Mouse (Mus musculus) liver, embryonic 12.5 days (tissue): Measurements from ENCODE around the gene Zfp874b. TPM values are rescaled to one million over a fixed set of nuclear protein-coding genes. Genes with fewer than 3 reads are reported as not detected.
"Not testable (repeated sequence)": the region's sequence is repeated elsewhere in the genome, so short reads cannot be mapped to it uniquely, and the experiment has no call there.

Experiments used
- ATAC-seq: fragments of 200-750 bp; cut with Nextera tagmentation; 2 replicates; pipeline ENCODE4 v1.8.0; 2017; ENCODE audit warnings: moderate number of reproducible peaks, mild to moderate bottlenecking, moderate library complexity
- H3K27ac ChIP-seq: fragments of 300-500 bp; sonication (generic); 2 replicates; pipeline ENCODE4 v1.5.1; 2016; ENCODE audit warnings: mild to moderate bottlenecking
- H3K27me3 ChIP-seq: fragments of 300-500 bp; sonication (generic); replicated peaks from 2 replicates; pipeline ENCODE4 v1.6.1; 2016; ENCODE audit warnings: mild to moderate bottlenecking, moderate library complexity
- H3K36me3 ChIP-seq: fragments of 300-500 bp; sonication (generic); 2 replicates; pipeline ENCODE4 v1.6.1; 2016; ENCODE audit warnings: mild to moderate bottlenecking, moderate library complexity
- H3K4me1 ChIP-seq: fragments of 300-500 bp; sonication (generic); 2 replicates; pipeline ENCODE4 v1.6.1; 2016
- H3K4me2 ChIP-seq: fragments of 300-500 bp; sonication (generic); 2 replicates; pipeline ENCODE4 v1.6.1; 2016; ENCODE audit warnings: mild to moderate bottlenecking, moderate library complexity
- H3K4me3 ChIP-seq: fragments of 300-500 bp; sonication (generic); 2 replicates; pipeline ENCODE4 v1.5.1; 2016; ENCODE audit warnings: mild to moderate bottlenecking, moderate library complexity
- H3K9ac ChIP-seq: fragments of 300-500 bp; sonication (generic); 2 replicates; pipeline ENCODE4 v1.6.1; 2016; ENCODE audit warnings: mild to moderate bottlenecking, moderate library complexity
- H3K9me3 ChIP-seq: fragments of 300-500 bp; sonication (generic); replicated peaks from 2 replicates; pipeline ENCODE4 v1.6.1; 2016; ENCODE audit warnings: mild to moderate bottlenecking, moderate library complexity
- WGBS: fragments of 180-500 bp; shearing (Covaris S2); methylation state at CpG from one replicate; pipeline ENCODE4 v1.1.7; 2016; ENCODE audit not compliant: insufficient replicate concordance; 5-methylcytosine and 5-hydroxymethylcytosine counted together
- polyA plus RNA-seq: library from polyadenylated mRNA; unstranded; fragments of >200 nt; fragmentation: Nextera tagmentation; extraction: Ambion mirVana; gene quantifications from 2 replicates; pipeline ENCODE4 v1.2.1, GENCODE M21; 2016

Gene Zfp874b
- polyA plus RNA-seq, 1 experiment from 2014 or later, result 1.9 TPM

DNA sequence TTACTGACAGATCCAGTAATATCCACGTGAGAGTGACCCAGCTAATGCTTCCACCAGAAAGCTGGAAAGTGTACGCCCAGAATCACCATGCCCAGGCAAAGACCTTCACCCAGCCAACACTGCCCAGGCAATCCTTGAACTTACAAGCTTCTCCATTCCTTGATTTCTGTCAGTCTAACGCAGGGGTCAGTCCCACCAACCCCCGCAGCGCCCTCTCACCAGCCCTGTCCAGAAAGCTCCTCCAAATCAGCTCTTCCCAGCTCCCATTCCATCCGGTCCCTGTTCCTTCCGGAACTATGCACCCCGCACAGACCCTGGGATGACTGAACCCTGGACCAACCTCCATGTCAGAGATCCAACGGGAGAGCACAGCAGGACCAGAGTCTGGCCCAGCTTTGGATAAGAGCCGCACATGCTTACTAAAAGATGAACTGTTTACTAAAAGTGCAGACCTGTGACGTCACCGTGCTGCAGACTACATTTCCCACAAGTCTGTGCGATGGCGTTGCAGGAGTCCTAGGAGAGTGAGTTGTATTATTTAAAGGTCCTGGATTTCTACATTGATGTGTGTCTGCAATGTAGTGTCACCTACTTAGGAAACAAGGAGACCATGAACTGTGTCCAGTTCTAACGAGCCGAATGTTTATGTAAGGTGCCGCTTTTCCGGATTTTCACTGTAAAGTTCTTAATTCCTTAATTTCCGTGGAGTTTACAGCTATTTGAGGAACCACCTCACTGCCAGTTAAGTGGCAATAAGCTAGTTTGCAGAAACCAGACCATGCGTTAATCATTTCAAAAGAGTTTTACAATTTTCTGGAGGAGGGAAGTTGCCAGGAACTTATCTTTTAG is 32.7 kb downstream of the Zfp874b start, which contains the start of gene Zfp874a:
Gene Zfp874a, minus strand, starts transcription at position 453 of the 849 bp plus-strand sequence.
- peak within 1 kb of the TSS; percentile 66 for H3K4me3 ChIP-seq
- no peaks in the 10 kb centered on the region for H3K9me3 ChIP-seq
- 3% methylated on average over 20 of the region's 20 CpGs for WGBS
- peak within 1 kb of the TSS; percentile 71 for H3K4me2 ChIP-seq
- H3K4me1 ChIP-seq, result peaks cover 15% of the 10 kb centered on the region
- peak within 1 kb of the TSS; percentile 72 for H3K9ac ChIP-seq
- peak within 1 kb of the TSS; percentile 45 for H3K27ac ChIP-seq
- ATAC-seq, result peak; percentile 96
- peaks cover 15% of the 10 kb centered on the region for H3K36me3 ChIP-seq
- no peaks in the 10 kb centered on the region for H3K27me3 ChIP-seq

DNA sequence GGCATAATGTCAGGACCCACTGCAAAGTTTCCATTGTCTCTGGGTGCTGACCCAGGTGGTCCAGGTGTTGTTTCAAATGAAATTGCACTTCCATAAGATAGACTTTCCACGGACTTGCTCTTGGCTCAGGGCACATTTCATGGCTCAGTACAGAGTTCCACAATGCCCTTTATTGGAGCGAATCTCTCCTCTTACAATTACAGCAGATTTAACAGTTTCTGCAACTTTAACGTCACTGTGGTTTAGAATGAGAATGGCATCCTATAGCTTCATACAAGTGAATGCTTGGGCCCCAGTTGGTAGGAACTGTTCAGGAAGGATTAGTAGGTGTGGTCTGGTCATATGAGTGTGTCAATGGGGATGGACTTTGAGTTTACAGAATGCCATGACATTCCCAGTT is 47.0 kb downstream of the Zfp874b start:
- ATAC-seq, H3K27ac ChIP-seq, H3K27me3 ChIP-seq, H3K4me1 ChIP-seq, H3K4me2 ChIP-seq, H3K36me3 ChIP-seq, H3K9ac ChIP-seq, H3K9me3 ChIP-seq, H3K4me3 ChIP-seq: not testable (repeated sequence)
- 87% methylated on average over 1 of the region's 3 CpGs for WGBS

DNA sequence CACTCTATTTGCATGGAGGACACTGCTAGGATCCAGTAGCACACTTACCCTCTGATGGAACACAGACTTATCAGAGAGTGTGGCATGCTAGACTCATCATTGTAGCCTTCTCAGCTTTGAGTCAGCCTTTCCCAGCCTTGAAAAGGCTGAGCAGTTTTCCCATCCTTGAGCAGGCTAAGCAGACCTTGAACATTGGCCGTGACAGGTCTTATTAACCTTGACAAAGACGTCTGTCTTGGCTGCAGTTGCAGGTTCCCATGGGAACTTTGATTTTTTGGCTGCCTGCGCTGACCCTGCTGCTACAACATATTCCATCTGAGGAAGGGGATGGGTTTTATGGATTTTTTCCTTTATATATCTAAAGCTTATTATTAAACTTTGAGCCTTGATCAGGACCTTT is 55.9 kb downstream of the Zfp874b start:
- Histone ChIP-seq H3K27ac (no peak overlapping the region), H3K4me3 (no peak overlapping the region), H3K9me3 (no peaks in the 10 kb centered on the region), H3K9ac (no peak overlapping the region), H3K27me3 (no peaks in the 10 kb centered on the region), H3K36me3 (no peaks in the 10 kb centered on the region), H3K4me2 (no peak overlapping the region), H3K4me1 (no peaks in the 10 kb centered on the region)
- 66% methylated on average over 3 of the region's 3 CpGs for WGBS
- ATAC-seq, result no peak

DNA sequence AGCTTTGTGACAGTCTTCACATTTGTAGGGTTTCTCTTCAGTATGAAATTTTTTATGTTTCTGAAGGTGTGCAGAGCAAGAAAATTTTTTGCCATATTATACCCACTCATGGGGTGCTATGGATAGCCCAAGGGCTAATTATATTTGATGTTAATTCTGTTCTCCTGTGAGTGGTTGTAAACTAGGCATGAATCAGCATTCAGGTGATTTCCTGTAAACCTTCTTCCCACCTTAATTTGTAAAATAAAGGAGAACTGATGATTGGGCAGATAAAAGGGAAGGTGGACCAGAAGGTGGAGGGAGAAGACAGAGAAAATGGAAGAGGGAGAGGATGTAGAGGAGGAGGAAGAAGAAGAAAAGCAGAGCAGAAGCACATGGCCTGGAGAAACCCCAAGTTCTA is 58.4 kb downstream of the Zfp874b start:
- not testable (repeated sequence) for H3K27ac ChIP-seq, H3K27me3 ChIP-seq, H3K36me3 ChIP-seq, ATAC-seq, H3K4me1 ChIP-seq, H3K4me2 ChIP-seq, H3K9me3 ChIP-seq, H3K9ac ChIP-seq, H3K4me3 ChIP-seq

DNA sequence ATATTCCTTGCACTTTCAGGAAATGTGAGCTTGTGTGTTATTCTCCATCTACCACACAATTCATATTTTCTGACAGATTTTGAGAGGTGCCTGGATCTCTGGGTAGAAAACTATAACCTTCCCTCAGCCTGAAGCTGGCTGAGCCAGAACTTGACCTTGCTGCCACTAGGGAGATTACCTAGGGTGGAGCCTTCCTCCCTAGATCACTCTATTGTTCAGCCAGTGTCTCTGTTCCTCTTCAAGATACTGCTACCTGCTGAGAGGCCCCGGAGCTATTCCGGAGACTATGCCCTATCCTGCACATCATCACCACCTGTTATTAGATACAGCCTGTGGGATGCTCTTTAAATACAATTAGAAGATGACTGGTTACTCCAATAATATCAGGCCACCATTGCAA is 61.5 kb downstream of the Zfp874b start:
- not testable (repeated sequence) for H3K4me3 ChIP-seq, H3K36me3 ChIP-seq, ATAC-seq, H3K9ac ChIP-seq, H3K27ac ChIP-seq, H3K4me2 ChIP-seq, H3K9me3 ChIP-seq, H3K27me3 ChIP-seq
- H3K4me1 ChIP-seq, result peaks cover 13% of the 10 kb centered on the region
- 78% methylated on average over 2 of the region's 2 CpGs for WGBS

Other genes with a start within 250 kb of the Zfp874b start
- 0.74 and 0.92 TPM in 2 replicates for gene Zfp458, start 205.8 kb downstream of the Zfp874b start, polyA plus RNA-seq
- 0.15 and 0.35 TPM in 2 replicates for gene Zfp457, start 177.8 kb downstream of the Zfp874b start, polyA plus RNA-seq
- 1.1 TPM in 2 replicates for gene Zfp595, start 151.7 kb downstream of the Zfp874b start, polyA plus RNA-seq
- 0.26 and 0.38 TPM in 2 replicates for gene Gm28044, start 123.7 kb downstream of the Zfp874b start, polyA plus RNA-seq
- 0.82 and 1.1 TPM in 2 replicates for gene Zfp953, start 123.7 kb downstream of the Zfp874b start, polyA plus RNA-seq
- gene Gm28041, start 108.5 kb downstream of the Zfp874b start, polyA plus RNA-seq, result 0.50 TPM in 1 of 2 replicates, not detected in the other
- gene Zfp456, start 108.4 kb downstream of the Zfp874b start, polyA plus RNA-seq, result 0.78 and 0.85 TPM in 2 replicates
- gene Zfp429, start 84.4 kb downstream of the Zfp874b start, polyA plus RNA-seq, result 1.6 and 3.1 TPM in 2 replicates
- gene Zfp459, start 62.8 kb downstream of the Zfp874b start, polyA plus RNA-seq, result 0.05 and 1.6 TPM in 2 replicates
- 5.5 and 6.6 TPM in 2 replicates for gene Zfp874a, start 32.6 kb downstream of the Zfp874b start, polyA plus RNA-seq
- gene Zfp58, start 16.3 kb upstream of the Zfp874b start, polyA plus RNA-seq, result 4.1 TPM in 2 replicates
- not detected in 2 replicates for gene Gm26965, start 41.9 kb upstream of the Zfp874b start, polyA plus RNA-seq
- 9.4 and 9.7 TPM in 2 replicates for gene Zfp87, start 41.9 kb upstream of the Zfp874b start, polyA plus RNA-seq
- gene Zfp748, start 69.6 kb upstream of the Zfp874b start, polyA plus RNA-seq, result 6.8 TPM in 2 replicates
- 1.9 and 2.0 TPM in 2 replicates for gene Zfp729b, start 125.4 kb upstream of the Zfp874b start, polyA plus RNA-seq
- not detected in 2 replicates for gene Gm49345, start 153.5 kb upstream of the Zfp874b start, polyA plus RNA-seq
- 0.94 and 1.1 TPM in 2 replicates for gene Zfp729a, start 153.5 kb upstream of the Zfp874b start, polyA plus RNA-seq
- 4.0 and 4.3 TPM in 2 replicates for gene Zfp738, start 202.8 kb upstream of the Zfp874b start, polyA plus RNA-seq
- 3.0 and 3.1 TPM in 2 replicates for gene Zfp65, start 244.9 kb upstream of the Zfp874b start, polyA plus RNA-seq